Mouse (Mus musculus) C2C12 (cell line): ENCODE measurements around the gene Runx2.

Experiments used
- CEBPB ChIP-seq: IDR thresholded peaks from one replicate; pipeline ENCODE4 v1.6.1; 2011; ENCODE audit warnings: low read depth, mild to moderate bottlenecking, control low read depth, moderate library complexity
- CTCF ChIP-seq: IDR thresholded peaks from one replicate; pipeline ENCODE4 v1.5.1; 2011; ENCODE audit not compliant: control insufficient read depth, insufficient read depth, insufficient read length
- FOSL1 ChIP-seq: IDR thresholded peaks from one replicate; pipeline ENCODE4 v1.8.0; 2011; ENCODE audit warnings: mild to moderate bottlenecking, low read length; ENCODE audit not compliant: poor library complexity, insufficient read depth, severe bottlenecking
- MAX ChIP-seq: IDR thresholded peaks from one replicate; pipeline ENCODE4 v1.6.1; 2011; ENCODE audit warnings: mild to moderate bottlenecking, control low read depth
- MYOD1 ChIP-seq: IDR thresholded peaks from one replicate; pipeline ENCODE4 v1.6.1; 2011; ENCODE audit warnings: low read depth; ENCODE audit not compliant: control insufficient read depth, insufficient read length
- MYOG ChIP-seq: IDR thresholded peaks from one replicate; pipeline ENCODE4 v1.6.1; 2011; ENCODE audit not compliant: control insufficient read depth, insufficient read length; ENCODE audit errors: extremely low read depth
- USF1 ChIP-seq: IDR thresholded peaks from one replicate; pipeline ENCODE4 v1.6.1; 2011; ENCODE audit warnings: low read depth, mild to moderate bottlenecking, control low read depth, moderate library complexity

GRCm38 (mm10) chr17:44737275-44738120 lies 77.1 kb downstream of the Runx2 start:
- TF ChIP-seq CTCF (no peak), MYOG (no peak), MAX (peak; percentile 86), USF1 (no peak), CEBPB (no peak), FOSL1 (no peak), MYOD1 (no peak)
